Mouse (Mus musculus): ENCODE measurements around the gene Gdf11.

- TF ChIP-seq CTCF (IDR thresholded peaks at IDR 0.05; ENCODE audit: low read depth, low read length) (no peak), EP300 (IDR thresholded peaks at IDR 0.05; ENCODE audit: insufficient read depth, low read depth, low read length) (no peak)
Observed at GRCm38 (mm10) chr10:128889846-128890245, 1.7 kb downstream of the Gdf11 start.

Data from ES-Bruce4 (cell line).